Mouse (Mus musculus): Measurements from ENCODE around the gene Cox7a1. TPM values are rescaled to one million over a fixed set of nuclear protein-coding genes. Genes with fewer than 3 reads are reported as not detected.
"Not testable (repeated sequence)": the region's sequence is repeated elsewhere in the genome, so short reads cannot be mapped to it uniquely, and the experiment has no call there.

Gene Cox7a1
- total RNA-seq, 1 experiment from 2014 or later = not detected

DNA sequence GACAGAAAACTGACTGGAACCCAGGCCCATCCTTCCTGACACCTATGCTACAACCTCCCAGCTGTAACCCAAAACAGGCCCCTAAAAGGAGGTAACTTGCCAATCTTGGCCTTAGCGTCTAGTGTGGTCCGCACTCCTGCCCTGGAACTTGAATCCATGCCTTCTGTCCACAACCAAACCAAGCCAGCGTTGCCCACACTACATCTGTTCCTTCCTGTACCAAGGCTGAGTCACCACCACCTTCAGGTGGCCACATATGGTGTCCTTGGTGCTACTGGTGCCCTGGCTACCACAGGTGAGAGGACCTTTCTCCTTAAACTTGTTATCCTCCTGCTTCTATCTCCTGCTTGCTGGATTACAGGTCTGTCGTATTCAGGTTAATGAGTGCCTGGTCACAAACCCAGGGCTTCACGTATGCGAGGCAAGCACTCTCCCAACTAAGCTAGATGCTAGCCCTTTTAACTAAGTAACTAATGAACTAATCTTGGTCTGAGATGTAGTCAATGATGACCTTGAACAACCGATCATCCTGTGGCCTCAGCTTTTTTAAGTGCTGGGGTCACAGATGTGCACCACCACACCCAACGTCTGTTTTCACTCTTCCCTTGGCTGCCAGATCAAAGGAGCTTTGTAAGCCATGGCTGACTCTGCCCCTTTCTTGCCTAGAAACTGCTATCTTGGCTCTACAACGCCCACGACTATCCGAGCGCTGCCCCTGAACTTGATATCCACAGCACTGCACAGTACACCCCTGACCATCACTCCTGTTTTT lies 4.6 kb downstream of the Cox7a1 start:
- no peak for ATAC-seq (ENCODE audit: extremely low read depth, insufficient number of reproducible peaks, low FRiP score, poor library complexity, severe bottlenecking)

DNA sequence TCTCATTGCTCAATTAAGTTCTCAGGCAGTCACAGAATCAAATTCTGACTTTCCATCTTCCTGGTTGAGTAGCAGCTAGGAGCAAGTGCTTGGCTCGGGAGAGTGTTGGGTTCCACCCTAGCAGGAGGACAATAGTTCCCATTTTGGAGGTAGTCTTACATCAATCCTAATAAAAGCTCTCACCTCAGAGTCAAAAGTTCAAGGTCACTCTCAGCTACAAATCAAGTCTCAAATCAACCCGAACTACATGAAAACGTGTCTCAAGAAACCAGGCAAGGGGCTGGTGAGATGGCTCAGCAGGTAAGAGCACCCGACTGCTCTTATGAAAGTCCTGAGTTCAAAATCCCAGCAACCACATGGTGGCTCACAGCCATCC lies 5.2 kb downstream of the Cox7a1 start:
- ATAC-seq (ENCODE audit: extremely low read depth, insufficient number of reproducible peaks, low FRiP score, poor library complexity, severe bottlenecking) = no peak

DNA sequence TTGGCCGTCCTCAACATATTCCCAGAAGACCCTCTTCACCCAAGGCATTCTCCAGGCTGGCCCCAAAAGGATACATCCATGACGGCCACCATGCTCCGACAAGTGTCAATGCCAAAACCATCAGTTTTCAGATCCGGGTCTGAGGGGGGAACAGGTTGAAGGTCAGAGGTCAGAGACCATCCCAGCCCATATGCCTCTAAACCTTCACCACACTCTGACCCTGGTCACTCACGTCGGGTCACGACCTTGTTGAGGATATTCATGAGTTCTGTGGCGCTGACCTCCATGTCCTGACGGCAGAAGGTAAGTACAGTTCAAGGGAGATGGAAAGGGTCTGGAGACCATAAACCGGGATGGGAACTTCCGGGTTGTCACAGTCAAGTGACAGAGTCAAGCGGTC lies 8.1 kb downstream of the Cox7a1 start:
- no peak for ATAC-seq (ENCODE audit: extremely low read depth, insufficient number of reproducible peaks, low FRiP score, poor library complexity, severe bottlenecking)

DNA sequence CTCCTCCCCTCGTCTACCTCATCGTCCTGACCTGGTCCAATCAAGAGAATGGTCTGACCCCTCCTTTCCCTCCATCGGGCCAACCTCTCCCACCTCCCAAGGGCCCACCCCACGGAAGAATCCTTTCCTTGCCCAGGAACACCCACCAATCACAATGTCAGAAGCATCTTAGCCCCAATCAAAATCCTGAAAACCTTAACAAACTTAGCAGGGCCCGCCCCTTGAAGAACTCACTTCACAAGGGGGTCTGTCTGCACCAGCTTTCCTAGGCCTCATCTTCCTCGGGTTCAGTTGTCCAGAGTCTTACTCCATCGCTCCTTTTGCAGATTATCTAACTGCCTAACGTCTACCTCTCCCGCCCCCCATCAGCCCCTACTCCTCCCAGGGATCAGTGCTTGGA lies 9.1 kb downstream of the Cox7a1 start:
- no peak for ATAC-seq (ENCODE audit: extremely low read depth, insufficient number of reproducible peaks, low FRiP score, poor library complexity, severe bottlenecking)

DNA sequence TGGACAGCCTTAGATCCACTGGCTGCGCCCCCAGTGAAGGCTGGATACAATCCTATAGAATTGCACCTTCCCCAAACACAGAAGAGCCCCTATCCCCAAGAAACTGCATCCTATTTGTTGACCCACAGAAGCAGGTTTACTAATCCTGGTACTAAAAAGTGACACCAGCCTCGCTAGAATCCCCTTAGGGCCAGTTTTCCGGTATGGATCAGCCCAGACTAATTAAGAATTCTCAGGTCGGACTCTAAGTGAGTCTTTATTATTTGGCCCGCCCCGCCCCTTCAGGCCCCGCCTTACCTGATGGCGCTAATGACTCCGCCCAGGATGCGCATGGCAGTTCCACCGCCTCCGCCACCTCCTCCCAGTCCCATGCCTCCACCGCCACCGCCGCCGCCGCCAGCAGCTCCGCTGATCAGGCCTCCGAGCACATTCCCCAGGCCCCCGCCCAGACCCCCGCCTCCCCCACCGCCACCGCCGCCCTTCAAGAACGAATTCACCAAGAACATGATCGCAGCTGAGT lies 9.7 kb downstream of the Cox7a1 start:
- ATAC-seq (ENCODE audit: extremely low read depth, insufficient number of reproducible peaks, low FRiP score, poor library complexity, severe bottlenecking) = peak; percentile 57

DNA sequence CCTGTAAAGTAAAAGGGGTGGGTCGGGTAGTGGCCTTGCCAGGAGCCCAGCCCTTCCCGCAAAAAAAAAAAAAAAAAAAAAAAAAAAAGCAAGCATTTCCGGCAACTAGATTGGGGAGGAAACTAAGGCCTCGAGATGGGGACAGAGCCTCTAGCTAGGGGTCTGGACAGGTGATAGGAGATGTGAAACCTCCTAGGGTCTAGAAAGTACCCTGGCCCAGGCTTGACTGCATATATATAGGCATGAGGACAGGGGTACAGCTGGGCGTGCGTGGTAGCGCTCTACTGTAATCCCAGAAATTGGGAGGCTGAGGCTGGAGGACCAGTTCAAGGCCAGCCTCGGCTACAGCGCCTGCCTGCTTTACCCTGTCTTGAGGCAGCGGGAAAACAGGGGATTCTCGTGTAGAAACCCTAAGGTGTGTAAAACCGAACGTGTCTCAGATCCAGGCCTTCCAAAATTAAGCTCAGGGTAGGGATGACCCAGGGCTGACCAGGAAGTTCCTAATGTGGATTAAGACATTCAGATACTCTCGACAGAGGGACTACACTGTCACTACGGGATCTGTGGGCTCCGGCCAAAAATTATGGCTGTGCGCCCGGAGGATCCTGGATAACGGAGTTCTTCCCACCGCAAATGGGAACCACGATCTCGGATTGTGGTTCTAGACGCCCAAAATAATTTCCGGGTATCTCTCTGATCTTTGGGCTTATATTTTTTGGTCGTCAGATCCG lies 10.3 kb downstream of the Cox7a1 start:
- no peak for ATAC-seq (ENCODE audit: extremely low read depth, insufficient number of reproducible peaks, low FRiP score, poor library complexity, severe bottlenecking)

DNA sequence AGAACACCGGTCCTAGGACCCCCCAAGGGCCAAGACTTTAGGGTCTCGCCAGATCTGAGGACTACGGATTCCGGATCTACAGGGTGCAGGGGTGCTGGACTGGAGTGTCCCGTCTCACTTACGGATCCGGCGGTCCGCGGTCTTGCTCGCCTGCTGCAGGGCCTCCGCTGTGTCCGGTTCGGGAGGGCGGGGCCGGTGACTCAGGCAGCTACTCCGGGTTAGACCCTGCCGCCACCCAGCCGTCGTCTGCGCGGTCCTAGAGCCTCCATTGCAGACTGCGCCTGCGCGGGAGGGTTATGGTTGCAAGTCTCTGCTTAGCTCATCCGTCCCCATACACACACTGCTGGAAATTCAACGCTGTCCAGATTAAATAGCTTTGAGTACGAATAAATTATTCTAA lies 10.9 kb downstream of the Cox7a1 start:
- peak; percentile 84 for ATAC-seq (ENCODE audit: extremely low read depth, insufficient number of reproducible peaks, low FRiP score, poor library complexity, severe bottlenecking)

DNA sequence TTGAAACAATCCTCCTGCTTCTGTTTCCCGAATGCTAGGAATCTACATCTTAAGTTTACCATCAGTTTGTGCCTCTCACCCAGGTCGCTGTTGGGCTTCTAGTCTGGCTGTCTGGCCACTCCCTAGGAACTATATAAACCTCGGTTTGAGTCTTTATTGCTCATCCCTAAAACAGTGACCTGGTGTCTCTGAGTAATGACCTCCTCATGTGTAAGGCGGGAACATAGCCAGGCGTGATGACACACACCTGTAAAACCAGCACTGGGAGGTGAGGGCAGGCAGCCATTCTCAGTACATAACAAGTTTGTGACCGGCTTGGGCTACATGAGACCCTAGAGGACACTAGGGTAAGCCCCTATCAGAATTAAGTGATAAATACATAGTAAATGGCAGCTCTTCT lies 11.5 kb downstream of the Cox7a1 start:
- no peak for ATAC-seq (ENCODE audit: extremely low read depth, insufficient number of reproducible peaks, low FRiP score, poor library complexity, severe bottlenecking)

DNA sequence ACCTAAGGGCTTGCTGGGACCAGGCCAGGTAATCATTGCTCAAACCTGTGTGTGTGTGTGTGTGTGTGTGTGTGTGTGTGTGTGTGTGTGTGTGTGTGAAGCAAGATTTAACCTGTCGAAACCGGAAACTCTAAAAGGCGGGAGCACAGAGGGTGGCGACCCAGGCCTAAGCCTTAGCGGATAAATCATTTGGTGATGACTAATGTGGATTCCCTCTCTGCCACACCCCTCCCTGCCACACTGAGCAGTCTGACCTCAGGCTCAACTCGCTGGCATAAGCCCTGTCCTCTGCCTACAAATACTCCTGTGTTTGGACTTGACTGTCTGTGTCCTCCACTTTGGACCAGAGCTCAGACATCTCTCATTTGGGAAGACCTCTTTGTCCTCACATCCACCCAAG lies 12.2 kb downstream of the Cox7a1 start:
- no peak for ATAC-seq (ENCODE audit: extremely low read depth, insufficient number of reproducible peaks, low FRiP score, poor library complexity, severe bottlenecking)

DNA sequence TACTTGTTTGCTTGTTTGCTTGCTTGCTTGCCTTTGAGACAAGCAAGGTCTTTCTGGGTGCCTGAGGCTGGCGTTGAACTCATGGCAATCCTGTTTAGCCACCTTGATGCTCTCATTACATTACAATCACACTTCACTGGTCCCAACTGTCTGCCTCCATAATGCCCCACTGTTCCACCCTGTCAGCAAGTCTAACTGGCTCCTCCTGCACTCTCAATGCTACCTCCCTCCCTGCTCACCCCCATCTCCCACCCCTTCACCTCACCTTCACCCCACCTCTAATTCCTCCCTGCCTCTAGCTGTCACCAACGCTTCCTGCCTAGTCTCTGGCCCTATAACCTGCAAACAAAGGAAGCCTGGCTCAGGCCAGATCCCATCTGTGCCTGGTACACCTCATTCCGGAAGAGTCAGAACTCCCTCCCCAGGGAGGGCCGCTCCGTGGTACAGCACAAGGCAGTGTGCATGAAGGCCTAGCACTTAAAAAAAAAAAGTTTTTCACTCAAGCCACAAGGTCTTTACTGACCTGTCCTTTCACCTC lies 13.7 kb downstream of the Cox7a1 start:
- no peak for ATAC-seq (ENCODE audit: extremely low read depth, insufficient number of reproducible peaks, low FRiP score, poor library complexity, severe bottlenecking)

DNA sequence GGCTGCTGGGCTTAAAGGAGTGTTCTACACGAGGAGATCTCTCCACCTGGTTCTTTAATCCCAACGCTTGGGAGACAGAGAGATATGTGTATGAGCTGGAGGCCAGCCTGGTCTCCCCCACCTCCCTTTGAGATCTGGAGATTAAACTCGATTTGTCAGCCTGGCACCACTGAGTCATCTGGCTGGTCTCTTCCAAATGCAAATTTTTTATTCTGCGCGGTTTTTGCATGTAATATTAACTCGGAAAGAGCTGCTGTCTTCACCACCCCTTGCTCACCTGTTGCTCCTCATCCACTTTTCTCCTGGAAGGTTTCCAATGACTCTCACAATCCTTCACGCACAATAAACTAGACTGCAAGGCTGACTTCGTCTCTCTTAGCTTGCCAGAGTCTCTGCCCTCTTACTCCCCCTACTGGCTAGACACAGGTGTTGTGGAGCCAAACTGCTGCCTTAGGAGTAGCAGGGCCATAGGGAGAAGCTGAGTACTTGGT lies 14.6 kb downstream of the Cox7a1 start, which contains the start of gene Capns1:
Capns1 (minus strand) TSS at position 331 of the 491 bp plus-strand sequence.
- peak; percentile 82 for ATAC-seq (ENCODE audit: extremely low read depth, insufficient number of reproducible peaks, low FRiP score, poor library complexity, severe bottlenecking)

DNA sequence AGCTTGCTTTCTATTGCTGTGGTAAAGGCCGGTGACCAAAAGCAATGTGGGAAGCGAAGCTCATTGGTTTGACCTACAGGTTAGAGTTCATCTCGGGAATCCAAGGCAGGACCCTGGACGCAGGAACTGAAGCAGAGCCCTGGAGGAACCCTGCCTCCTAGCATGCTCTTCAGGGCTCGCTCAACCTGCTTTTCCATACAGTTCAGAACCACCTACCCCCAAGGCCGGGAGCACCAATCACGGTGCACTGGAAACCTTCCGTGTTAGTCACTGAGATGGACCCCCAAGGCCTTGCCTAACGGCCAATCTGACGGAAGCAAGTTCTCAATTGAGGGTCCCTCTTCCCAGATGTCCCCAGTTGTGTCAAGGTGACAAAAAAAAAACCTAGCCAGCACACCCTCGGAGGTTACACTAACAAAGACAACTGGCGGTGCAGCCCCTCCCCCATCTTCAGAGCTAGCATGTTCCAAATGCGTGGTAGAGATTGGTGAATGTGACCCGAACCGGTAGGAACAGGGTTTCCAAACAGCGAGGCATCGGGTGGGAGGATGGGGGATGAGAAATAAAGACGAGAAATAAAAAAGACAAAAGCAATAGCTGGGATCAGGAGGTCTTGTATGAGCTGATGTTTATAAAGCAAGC lies 15.7 kb downstream of the Cox7a1 start:
- no peak for ATAC-seq (ENCODE audit: extremely low read depth, insufficient number of reproducible peaks, low FRiP score, poor library complexity, severe bottlenecking)

DNA sequence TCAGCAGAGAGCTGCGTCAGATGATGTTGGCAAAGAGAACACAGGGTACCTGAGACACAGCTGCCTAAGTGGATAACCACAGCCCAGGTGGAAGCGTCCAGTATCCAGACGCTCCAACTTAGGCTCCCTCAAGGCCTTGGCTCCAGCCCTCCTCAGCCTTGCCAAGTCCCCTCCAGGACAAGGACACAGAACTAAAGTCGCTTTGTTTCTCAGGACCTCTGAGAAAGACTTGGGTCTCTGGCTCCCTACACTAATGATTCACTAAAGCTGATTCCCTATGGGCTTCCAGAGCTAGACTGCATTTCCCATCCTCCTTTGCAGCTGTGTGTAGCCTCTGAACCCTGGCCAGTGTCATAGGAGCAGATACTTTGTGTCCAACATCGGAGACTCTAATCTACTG lies 16.3 kb downstream of the Cox7a1 start:
- no peak for ATAC-seq (ENCODE audit: extremely low read depth, insufficient number of reproducible peaks, low FRiP score, poor library complexity, severe bottlenecking)

DNA sequence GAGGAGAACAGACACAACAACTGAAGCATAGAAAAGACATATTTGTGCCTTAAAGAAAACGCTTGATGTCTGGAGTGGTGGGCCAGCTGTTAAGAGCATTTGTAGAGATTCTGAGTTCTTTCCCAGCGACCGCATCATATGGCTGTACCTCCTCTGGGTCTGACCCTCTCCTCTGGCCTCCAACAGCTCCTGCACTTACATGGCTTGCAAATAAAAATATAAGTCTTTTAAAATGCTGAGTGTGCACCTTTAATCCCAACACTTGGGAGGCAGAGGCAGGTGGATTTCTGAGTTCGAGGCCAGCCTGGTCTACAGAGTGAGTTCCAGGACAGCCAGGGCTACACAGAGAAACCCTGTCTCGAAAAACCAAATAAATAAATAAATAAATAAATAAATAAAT lies 16.7 kb downstream of the Cox7a1 start:
- not testable (repeated sequence) for ATAC-seq (ENCODE audit: extremely low read depth, insufficient number of reproducible peaks, low FRiP score, poor library complexity, severe bottlenecking)

DNA sequence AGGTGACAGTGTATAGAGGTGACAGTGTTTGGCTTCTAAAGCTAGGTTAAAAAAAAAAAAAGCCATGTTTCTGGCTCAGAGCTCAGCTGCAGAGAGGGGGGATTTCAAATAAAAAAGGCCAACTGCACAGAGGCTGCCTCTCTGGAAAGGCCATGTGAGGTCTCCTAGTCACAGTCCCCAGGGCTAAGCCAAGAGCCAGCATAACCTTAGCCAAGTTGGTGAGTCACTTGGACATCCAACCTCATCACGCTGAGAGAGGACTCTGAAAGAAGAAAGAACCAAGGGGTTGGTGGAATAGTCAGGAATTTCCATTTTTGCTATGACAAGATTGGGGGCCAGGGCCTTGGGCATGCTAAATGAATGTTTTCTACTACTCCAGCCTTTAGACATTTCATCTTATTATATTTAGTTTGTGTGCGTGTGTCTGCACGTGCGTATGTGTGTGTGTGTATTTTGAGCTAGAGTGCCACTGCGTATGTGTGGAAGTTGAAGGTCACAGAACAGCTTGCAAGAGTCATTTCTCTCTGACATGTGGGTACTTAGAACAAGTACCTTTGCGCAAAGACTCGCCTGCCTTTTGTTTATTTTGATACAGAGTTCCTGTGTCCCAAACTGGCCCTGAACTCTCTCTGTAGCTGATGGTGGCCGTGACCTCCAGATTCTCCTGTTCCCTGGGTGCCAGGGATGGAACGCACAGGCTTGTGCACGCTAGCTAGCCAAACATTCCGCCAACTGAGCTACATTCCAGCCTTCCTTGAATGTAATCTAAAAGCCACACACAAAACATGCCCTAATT lies 19.1 kb downstream of the Cox7a1 start:
- ATAC-seq (ENCODE audit: extremely low read depth, insufficient number of reproducible peaks, low FRiP score, poor library complexity, severe bottlenecking) = no peak

DNA sequence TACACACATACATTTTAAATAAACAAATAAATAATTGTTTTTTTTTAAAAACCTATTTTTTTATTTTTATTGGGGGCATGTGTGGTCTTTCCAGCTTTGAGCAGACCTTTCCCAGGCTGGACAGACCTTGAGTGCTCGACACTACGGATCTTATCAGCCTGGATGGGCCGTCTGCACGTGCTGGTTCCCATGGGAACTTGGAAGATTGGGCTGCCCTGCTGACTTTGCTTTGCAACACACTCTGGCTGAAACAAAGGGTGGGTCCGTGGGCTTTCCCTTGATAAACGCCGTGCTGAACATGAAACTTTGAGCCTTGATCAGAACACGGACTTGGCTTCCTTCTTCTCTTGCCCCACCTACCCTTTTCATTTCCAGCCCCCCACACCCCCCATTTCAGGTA lies 20.4 kb downstream of the Cox7a1 start:
- no peak for ATAC-seq (ENCODE audit: extremely low read depth, insufficient number of reproducible peaks, low FRiP score, poor library complexity, severe bottlenecking)

DNA sequence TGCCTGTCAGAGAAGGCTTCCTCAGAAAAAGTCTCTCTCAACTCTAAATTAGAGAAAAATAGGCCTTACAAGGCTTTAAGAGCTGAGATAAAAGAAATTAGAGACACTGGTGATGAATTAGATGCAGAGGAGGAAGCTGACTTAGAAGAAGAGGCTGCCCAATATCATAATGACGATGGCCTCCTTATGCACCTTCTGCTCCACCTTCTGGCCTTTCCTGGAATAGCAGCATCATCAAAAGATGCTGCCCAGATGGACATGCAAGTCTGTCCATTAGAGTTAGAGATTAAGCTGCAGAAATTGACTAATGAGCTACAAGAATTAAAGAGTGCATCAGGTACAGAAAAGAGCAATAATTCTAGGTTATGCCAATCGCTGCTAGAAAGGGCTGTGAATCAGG lies 21.4 kb downstream of the Cox7a1 start:
- ATAC-seq (ENCODE audit: extremely low read depth, insufficient number of reproducible peaks, low FRiP score, poor library complexity, severe bottlenecking) = peak; percentile 94

DNA sequence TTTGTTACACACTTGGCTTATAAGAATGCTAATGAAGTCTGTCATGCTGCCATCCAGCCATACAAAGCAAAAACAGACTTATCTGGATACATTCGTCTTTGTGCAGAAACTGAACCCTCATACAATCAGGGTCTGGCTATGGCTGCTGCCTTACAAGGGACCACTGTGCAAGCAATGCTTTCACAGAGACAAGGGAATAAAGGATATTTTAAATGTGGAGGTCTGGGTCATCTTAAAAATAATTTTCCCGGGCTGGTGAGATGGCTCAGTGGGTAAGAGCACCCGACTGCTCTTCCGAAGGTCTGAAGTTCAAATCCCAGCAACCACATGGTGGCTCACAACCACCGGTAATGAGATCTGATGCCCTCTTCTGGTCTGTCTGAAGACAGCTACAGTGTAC lies 22.4 kb downstream of the Cox7a1 start:
- ATAC-seq (ENCODE audit: extremely low read depth, insufficient number of reproducible peaks, low FRiP score, poor library complexity, severe bottlenecking) = not testable (repeated sequence)

DNA sequence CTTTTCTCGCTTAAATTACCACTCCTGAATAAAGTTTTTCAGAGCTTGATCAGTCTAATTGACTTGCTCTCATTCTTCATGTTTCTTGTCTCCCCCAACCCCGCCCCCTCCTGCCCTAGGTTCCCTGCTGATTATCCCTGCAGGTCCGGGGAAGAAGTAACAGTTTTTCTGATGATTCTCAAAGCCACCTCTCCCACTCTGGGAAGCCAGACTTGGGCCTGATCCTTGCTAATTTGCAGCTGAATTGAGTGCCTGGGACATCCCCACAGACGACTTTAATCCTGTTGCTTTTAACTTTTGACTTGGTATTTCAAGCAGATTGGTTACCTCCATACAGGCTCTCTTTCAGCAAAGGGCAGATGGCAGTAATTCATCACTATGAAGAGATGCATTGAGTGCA lies 27.1 kb downstream of the Cox7a1 start:
- no peak for ATAC-seq (ENCODE audit: extremely low read depth, insufficient number of reproducible peaks, low FRiP score, poor library complexity, severe bottlenecking)
